Mouse (Mus musculus): ENCODE data around the gene Smbd1. TPM values are rescaled to one million over a fixed set of nuclear protein-coding genes. Genes with fewer than 3 reads are reported as not detected.

Smbd1 gene
- total RNA-seq, 2 experiments from 2014 or later = not detected

DNA sequence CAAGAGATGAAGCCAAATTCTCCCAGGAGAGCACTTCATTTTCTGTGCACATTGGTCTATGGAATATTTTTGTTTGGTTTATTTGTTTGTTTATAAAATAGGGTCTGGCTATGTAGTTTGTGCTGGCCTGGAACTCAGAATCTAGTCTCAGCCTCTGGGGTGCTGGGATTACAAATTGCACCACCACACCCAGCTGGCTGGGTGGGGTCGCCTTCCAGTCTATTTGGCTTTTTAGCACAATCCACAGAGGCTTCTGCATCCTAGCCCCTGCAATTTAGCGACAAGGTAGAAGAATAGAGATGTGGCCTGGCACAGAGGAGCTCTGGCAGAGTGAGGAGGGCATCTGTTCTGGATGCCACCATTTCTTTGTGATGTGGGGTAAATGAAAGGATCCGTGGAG is 3.5 kb upstream of the Smbd1 start:
- ATAC-seq (replicated peaks; ENCODE audit: poor library complexity) = no peak

DNA sequence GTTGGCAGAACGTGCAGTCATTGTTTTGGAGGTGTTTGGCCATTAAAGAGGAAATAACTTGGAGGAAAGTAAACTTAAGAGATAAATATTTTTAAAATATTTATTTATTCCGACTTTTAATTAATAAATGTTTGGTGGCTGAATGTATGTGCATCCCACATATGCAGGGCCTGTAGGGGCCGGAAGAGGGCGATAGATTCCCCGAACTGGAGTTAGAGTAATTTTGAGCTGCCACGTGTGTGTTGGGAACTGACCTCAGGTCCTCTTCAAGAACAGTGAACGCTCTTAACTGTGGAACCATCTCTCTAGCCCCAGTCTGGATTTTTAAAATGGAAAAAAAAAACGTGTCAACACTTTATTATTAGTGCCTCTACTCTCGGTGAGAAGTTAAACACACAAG is 3.1 kb upstream of the Smbd1 start:
- ATAC-seq (replicated peaks; ENCODE audit: poor library complexity) = no peak

- peak; percentile 95 for ATAC-seq (replicated peaks; ENCODE audit: poor library complexity)
These were observed 2.6 kb upstream of the Smbd1 start for GRCm38 (mm10) chr16:32812888-32813361.

- ATAC-seq (replicated peaks; ENCODE audit: poor library complexity) = peak; percentile 50
These were observed 2.7 kb downstream of the Smbd1 start for GRCm38 (mm10) chr16:32807408-32808185.

DNA sequence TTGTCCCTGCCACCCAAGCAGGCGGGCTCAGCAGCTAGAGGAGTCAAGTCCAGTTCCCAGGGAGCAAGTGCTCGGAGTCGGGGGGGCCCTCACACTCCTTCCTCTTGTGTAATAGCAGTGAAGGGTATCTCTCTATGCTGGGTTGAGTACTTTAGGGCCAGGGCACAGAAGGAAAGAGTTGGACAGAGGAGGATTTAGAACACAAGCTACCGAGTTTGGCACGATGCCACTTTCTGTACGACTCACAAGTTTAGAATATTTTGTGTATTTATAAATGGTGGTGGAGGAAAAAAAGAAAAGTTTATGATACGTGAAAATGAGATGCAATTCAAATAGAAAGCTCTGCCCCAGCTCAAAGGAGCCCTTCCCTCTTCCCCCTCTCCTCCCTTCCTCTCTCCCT is 5.1 kb downstream of the Smbd1 start:
- ATAC-seq (replicated peaks; ENCODE audit: poor library complexity) = peak; percentile 45

DNA sequence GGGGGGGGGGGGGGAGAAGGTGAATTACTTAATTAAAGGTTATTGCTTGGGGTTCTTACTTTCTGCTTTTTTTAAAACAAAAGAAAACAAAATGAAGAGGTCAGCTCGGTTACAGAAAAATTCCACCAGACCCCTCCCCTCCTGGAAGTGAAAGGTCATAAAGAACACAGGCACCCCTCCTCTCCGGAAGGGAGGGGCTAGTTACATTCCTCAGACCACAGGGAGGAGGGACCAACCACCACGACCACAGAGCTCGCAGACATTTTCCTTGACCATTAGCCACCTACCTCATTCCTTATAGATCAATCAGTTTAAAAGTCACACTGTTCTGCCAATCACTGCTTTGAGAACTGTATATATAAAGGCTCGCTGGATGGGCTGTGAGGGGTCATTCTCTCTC is 6.4 kb downstream of the Smbd1 start:
- no peak for ATAC-seq (replicated peaks; ENCODE audit: poor library complexity)

DNA sequence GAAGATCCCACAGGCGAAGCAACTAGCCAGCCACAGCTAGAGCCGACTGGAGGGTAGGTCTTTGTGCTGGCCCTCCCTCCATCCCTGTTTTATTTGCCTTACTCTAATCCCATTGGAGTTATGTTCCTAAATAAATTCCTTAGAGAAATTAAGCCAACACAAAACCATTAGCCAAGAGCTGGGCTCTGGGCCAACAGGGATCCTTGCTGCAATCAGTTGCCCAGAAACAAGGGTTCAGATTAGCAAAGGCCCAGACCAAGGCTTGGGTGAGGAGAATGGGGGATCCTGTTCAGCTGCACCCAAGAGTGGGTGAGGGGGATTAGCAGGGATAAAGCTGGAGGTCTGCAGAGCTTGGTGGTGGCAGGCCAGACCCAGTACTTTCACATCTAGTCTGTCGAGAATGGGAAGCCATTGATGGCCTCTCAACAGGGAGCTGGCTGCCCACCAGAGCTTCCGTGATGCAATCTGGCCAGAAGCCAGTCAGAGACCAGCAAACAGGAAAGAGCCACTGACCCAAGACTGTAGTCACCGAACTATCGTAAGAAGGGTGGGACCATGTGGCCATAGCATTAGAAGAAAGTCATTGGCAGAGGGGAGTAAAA is 6.9 kb downstream of the Smbd1 start:
- ATAC-seq (replicated peaks; ENCODE audit: poor library complexity) = peak; percentile 68

DNA sequence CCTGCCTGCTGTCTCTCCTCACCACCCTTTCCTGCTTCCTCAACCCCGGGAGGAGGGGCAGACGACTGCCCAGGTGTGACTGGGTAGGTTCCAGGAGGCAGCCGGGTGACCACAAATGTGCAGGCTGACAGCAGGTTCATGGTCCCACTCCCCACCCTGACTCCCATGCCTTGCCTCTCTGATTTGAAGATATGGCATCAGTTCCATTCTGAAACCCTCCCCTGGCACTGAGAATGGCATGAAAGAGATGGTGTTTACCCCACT is 12.9 kb downstream of the Smbd1 start, which contains the start of gene Muc20:
Gene Muc20, minus strand, starts transcription at position 10 of the 264 bp plus-strand sequence.
- no peak for ATAC-seq (replicated peaks; ENCODE audit: poor library complexity)

GRCm38 (mm10) chr16:32796676-32797425 is 13.4 kb downstream of the Smbd1 start:
- ATAC-seq (replicated peaks; ENCODE audit: poor library complexity) = no peak

DNA sequence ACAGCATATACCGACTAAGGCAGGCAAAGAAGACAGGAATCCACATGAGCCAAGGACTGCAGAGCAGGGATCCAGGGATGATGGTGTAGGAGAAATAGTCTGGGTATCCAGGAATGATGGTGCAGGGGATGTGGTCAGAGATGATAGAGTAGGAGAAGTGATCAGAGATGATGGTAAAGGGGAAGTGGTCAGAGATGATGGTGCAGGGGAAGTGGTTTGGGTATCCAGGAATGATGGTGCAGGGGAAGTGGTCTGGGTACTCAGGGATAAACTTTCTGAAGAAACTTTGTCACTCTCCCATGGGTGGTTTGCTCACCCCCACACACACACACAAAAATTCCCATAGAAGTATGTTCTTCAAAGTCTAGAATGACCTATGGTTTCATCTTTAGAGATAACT is 15.1 kb downstream of the Smbd1 start:
- ATAC-seq (replicated peaks; ENCODE audit: poor library complexity) = peak; percentile 92

GRCm38 (mm10) chr16:32790056-32790455 is 20.2 kb downstream of the Smbd1 start:
- no peak for ATAC-seq (replicated peaks; ENCODE audit: poor library complexity)

- no peak for ATAC-seq (replicated peaks; ENCODE audit: poor library complexity)
These were observed 25.4 kb downstream of the Smbd1 start for GRCm38 (mm10) chr16:32784840-32785239.

GRCm38 (mm10) chr16:32783324-32784062 is 26.8 kb downstream of the Smbd1 start:
- ATAC-seq (replicated peaks; ENCODE audit: poor library complexity) = no peak

DNA sequence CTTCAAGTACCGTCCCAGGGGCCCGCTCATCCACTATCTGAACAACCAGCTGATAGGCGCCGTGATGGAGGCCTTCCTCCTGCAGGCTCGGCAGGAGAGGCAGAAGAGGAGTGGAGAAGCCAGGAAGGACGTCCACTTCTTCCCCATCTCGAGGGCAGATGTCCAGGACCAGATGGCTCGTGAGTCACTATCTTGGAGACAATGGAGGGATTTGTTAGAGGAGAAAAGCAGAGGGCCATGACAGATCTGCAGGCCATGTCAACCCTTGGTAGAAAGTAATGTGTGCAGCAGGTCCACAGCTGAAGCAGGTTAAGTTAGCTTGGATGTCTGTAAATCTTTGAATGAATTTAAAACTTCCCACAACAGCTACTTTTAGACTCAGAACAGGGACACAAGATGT is 31.3 kb downstream of the Smbd1 start:
- no peak for ATAC-seq (replicated peaks; ENCODE audit: poor library complexity)

GRCm38 (mm10) chr16:32776676-32777075 is 33.6 kb downstream of the Smbd1 start:
- no peak for ATAC-seq (replicated peaks; ENCODE audit: poor library complexity)

DNA sequence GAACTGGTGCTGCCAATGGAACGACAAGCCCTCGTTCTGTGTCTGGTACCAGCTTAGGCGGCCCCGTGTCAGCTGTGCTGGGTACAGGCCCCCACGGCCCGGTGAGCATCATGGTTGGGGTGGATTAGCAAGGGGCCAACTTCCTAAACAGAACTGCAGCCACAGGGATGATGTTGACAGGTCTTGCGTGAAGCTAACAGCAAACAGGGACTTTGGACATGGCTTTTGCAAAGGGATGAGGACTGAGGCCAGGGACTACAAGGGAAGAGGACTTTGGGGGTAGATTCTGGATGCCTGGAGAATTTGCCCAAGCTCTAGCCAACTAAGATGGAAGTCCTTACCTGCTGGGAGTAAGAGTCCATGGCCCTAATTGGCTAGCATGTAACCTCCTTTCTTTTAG is 43.4 kb downstream of the Smbd1 start:
- ATAC-seq (replicated peaks; ENCODE audit: poor library complexity) = no peak

- no peak for ATAC-seq (replicated peaks; ENCODE audit: poor library complexity)
These were observed 45.3 kb downstream of the Smbd1 start for GRCm38 (mm10) chr16:32764961-32765360.

DNA sequence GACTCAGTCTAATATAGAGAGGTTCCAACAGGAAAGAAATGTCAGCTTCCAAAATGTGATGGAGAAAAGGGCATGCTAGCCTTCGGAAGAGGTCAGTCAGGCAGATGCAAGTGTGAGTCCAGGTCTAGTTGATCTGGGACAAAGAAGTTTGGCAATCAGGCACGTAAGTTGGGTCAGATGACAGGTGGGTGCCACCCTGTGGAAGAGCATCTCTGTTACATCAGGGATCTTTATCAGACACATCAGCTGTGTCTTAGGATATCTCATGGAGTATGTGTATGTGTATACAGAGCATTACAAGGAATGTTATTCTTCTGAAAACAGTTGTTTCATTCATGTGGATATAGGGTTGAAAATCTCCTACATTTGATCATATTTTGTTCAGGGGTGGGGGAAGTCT is 45.7 kb downstream of the Smbd1 start:
- ATAC-seq (replicated peaks; ENCODE audit: poor library complexity) = no peak

Data from megakaryocyte progenitor cell, adult 5-6 weeks (primary cell).